Mouse (Mus musculus): ENCODE results near the gene Chchd1.

DNA sequence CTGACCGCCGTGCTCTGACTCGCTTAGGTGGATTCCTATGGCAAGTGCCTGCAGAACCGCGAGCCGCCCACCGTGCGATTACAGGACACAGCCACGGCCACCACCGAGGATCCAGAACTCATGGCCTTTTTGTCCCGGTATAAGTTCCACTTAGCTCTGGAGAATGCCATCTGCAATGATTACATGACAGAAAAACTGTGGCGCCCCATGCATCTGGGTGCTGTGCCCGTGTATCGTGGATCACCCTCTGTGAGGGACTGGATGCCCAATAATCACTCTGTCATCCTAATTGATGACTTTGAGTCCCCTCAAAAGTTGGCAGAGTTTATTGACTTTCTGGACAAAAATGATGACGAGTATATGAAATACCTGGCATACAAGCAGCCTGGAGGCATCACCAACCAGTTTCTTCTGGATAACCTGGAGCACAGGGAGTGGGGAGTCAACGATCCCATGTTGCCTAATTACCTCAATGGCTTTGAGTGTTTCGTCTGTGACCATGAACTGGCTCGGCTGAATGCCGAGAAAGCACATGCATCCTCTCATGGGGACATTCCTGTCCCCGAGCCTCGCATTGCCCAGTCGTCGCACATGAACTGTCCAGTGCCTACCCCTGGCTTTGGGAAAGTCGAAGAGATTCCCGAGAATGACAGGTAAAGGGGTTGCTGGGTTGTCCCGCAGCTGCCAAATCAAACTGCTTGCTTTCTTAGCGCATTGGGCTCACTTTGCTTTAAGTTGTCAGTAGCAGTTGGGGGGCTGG is 6.9 kb upstream of the Chchd1 start:
- TF ChIP-seq CTCF (IDR thresholded peaks at IDR 0.05; ENCODE audit: low read depth, low read length) (no peak), EP300 (IDR thresholded peaks at IDR 0.05; ENCODE audit: insufficient read depth, low read depth, low read length) (no peak)

Data from ES-Bruce4 (cell line).